Comparison of ENCODE assay signal across 9 mouse cellular contexts in the genomic region with DNA sequence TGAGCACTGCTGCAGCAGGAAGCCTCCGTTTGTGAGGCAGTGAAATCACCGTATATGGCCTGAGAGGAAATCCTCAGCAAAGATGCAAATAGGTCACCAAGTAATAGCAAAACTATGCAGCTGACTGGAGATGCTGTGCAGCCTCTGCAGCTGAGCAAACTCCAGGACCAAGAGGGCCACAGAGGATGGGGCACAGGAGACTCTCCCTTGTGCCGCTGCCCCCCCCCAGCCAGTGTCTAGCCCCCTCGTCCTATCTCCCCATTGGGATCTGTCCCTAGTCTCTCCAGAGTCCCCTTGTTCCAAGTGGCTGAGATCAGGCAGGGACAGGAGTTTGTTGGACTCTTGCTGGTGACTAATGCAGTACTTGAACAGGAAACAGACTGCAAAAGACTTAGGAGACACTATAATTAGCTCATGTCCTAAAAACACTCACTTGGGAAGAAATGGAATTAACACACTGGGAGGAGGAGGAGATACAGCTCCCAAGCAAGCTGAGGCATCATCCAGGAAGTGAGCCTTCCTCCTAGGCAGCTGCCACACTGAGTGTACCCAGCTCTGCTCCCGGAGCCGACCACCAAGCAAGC. TPM values are rescaled to one million over a fixed set of nuclear protein-coding genes. Genes with fewer than 3 reads are reported as not detected.
DNase-seq lines count a peak whose midpoint lies in the region; ATAC-seq and TF ChIP-seq lines count a peak whose summit lies in the region.
"Had no signal": no experiment of that assay in that cellular context is flagged by ENCODE, and none has a peak within 500 bp of the region (broad histone marks: within the 10 kb centered on the region; RNA-seq: fewer than 3 reads in every experiment).

No protein-coding gene starts in this region.

- no peak overlapping the region for H3K9ac ChIP-seq in lung, embryonic 14.5 days

- TF ChIP-seq POLR2A in myocyte (IDR thresholded peaks at IDR 0.05; ENCODE audit: insufficient read length, low read depth), result no peak

- DNase-seq in cerebellum, postnatal 25 days, result peak; percentile 41 to 49
- no peak for DNase-seq in cerebellum, adult 8-10 months
- DNase-seq in lung, embryonic 14.5 days, result peak; percentile 46
- DNase-seq in lung, postnatal 25 days (ENCODE audit: low spot score), result no peak
- peak; percentile 73 for DNase-seq in heart, adult 8-10 months (ENCODE audit: low spot score)
- no peak for DNase-seq in testis, postnatal 14 days (ENCODE audit: low spot score)
- DNase-seq in adrenal gland, postnatal 4 days (ENCODE audit: low spot score in 2 of 2), result no peak
- DNase-seq: kidney, adult 9 months had no signal

- H3K4me3 ChIP-seq in lung, embryonic 14.5 days (ENCODE audit: low read depth, low read length), result no peak overlapping the region
- H3K4me3 ChIP-seq in myocyte, result no peak overlapping the region

- H3K4me1 ChIP-seq in lung, embryonic 14.5 days (ENCODE audit: insufficient read depth), result no peaks in the 10 kb centered on the region

- H3K27ac ChIP-seq in lung, embryonic 14.5 days (ENCODE audit: low read depth), result 0 out of 2 replicates have a peak overlapping the region, but pooled peaks have one; percentile 10

- no peaks in the 10 kb centered on the region for H3K36me3 ChIP-seq in lung, embryonic 14.5 days (ENCODE audit: insufficient read depth)
- H3K36me3 ChIP-seq in myocyte (ENCODE audit: control insufficient read depth, insufficient read depth), result no peaks in the 10 kb centered on the region

- ATAC-seq in lung, embryonic 14.5 days (ENCODE audit: insufficient read depth), result no peak

- H3K9me3 ChIP-seq in lung, embryonic 14.5 days (ENCODE audit: low read depth, low read length), result no peaks in the 10 kb centered on the region

- WGBS in lung, embryonic 14.5 days, result 32% methylated on average over 6 of the region's 6 CpGs

- no peaks in the 10 kb centered on the region for H3K79me2 ChIP-seq in myocyte (ENCODE audit: control insufficient read depth, insufficient read depth)

- H3ac ChIP-seq in myocyte (ENCODE audit: control insufficient read depth, insufficient read length), result no peak overlapping the region

- no peaks in the 10 kb centered on the region for H3K27me3 ChIP-seq in lung, embryonic 14.5 days (ENCODE audit: insufficient read depth, low read length)
- H3K27me3 ChIP-seq in myocyte (ENCODE audit: control insufficient read depth, insufficient read depth, insufficient read length), result no peaks in the 10 kb centered on the region

- TF ChIP-seq CTCF in lung, embryonic 14.5 days (IDR thresholded peaks at IDR 0.05; ENCODE audit: low read depth), result no peak

- no peak overlapping the region for H3K4me2 ChIP-seq in lung, embryonic 14.5 days
- peak overlapping the region; percentile 85 for H3K4me2 ChIP-seq in myocyte (ENCODE audit: low read depth)

TF ChIP-seq in myocyte, 11 proteins besides CTCF, POLR2A, EP300 and RAD21:
- TF ChIP-seq E2F4 (IDR thresholded peaks at IDR 0.05; ENCODE audit: insufficient read depth) (no peak), POLR2AphosphoS2 (IDR thresholded peaks at IDR 0.05; ENCODE audit: insufficient read length, low read depth) (no peak), TCF12 (IDR thresholded peaks at IDR 0.05; ENCODE audit: insufficient read depth, poor library complexity, severe bottlenecking) (no peak), CEBPB (IDR thresholded peaks at IDR 0.05; ENCODE audit: insufficient read depth, poor library complexity, severe bottlenecking) (no peak), SRF (IDR thresholded peaks at IDR 0.05; ENCODE audit: control insufficient read depth, insufficient read length, low read depth) (peak; percentile 91), REST (IDR thresholded peaks at IDR 0.05; ENCODE audit: insufficient read depth, insufficient read length) (no peak), MYOD1 (IDR thresholded peaks at IDR 0.05; ENCODE audit: control insufficient read depth in 1 of 3, insufficient read length in 2 of 3, low read depth in 2 of 3) (peak in 2 of 3 experiments; percentile 51 to 74)

RNA-seq across cellular contexts. Expression of gene Mical2, which starts 21.2 kb away (rescaled TPM):
- polyA plus RNA-seq in lung, embryonic 14.5 days (2014; fragmentation: Nextera tagmentation; extraction: Ambion mirVana), result 15.3 and 18.3 TPM in 2 replicates
- 100 to 1,000 TPM in 1 of 4 experiments, 10 to 100 TPM in 3; 82.0 to 100 (median 95.6) TPM for total RNA-seq in heart, adult 8-10 months (2022)
- 34.8 TPM for polyA plus RNA-seq in myocyte (2012; fragmentation: generic; extraction: Trizol)
- 10 to 100 TPM; 25.2 TPM for total RNA-seq in adrenal gland, postnatal 4 days (2021)

RNA-seq across cellular contexts. Expression of gene Dkk3, which starts 45.6 kb away (rescaled TPM):
- 25.1 and 28.1 TPM in 2 replicates for polyA plus RNA-seq in lung, embryonic 14.5 days (2014; fragmentation: Nextera tagmentation; extraction: Ambion mirVana)
- total RNA-seq in heart, adult 8-10 months (2022), result 10 to 100 TPM; 34.3 to 54.4 (median 46.8) TPM
- polyA plus RNA-seq in myocyte (2012; fragmentation: generic; extraction: Trizol), result 0.10 TPM
- 10 to 100 TPM; 17.3 to 17.7 TPM for total RNA-seq in adrenal gland, postnatal 4 days (2021)

Comparison
In these comparisons a context has a peak if more than half of its experiments do, and no peak if none do; other contexts are left out.
1. DNase-seq: peak in cerebellum, postnatal 25 days (2 of 2), lung, embryonic 14.5 days (single experiment) and heart, adult 8-10 months (single experiment); none in cerebellum, adult 8-10 months (single experiment), lung, postnatal 25 days (single experiment), testis, postnatal 14 days (single experiment) and adrenal gland, postnatal 4 days (0 of 2).